In genomic region chr1:172014771-172015170, GRCm38 (mm10) we compare ENCODE assay signal across 16 mouse cellular contexts. TPM values are rescaled to one million over a fixed set of nuclear protein-coding genes. Genes with fewer than 3 reads are reported as not detected.
DNase-seq lines count a peak whose midpoint lies in the region; ATAC-seq and TF ChIP-seq lines count a peak whose summit lies in the region.
"Had no signal": no experiment of that assay in that cellular context is flagged by ENCODE, and none has a peak within 500 bp of the region (broad histone marks: within the 10 kb centered on the region; RNA-seq: fewer than 3 reads in every experiment).

No protein-coding gene starts in this region.

- H3K9ac ChIP-seq in forebrain, embryonic 16.5 days (replicated peaks; ENCODE audit: low read depth, low read length): peak overlapping the region; percentile 14; the same call in 1 of the 2 replicates
- H3K9ac ChIP-seq in neural tube, embryonic 14.5 days (replicated peaks; ENCODE audit: low read depth, low read length): no peak overlapping the region; the same call in 1 of the 2 replicates
- H3K9ac ChIP-seq: heart, embryonic 12.5 days; liver, embryonic 13.5 days had no signal

- no peak for DNase-seq in layer of hippocampus, adult 2 months (ENCODE audit: low spot score in 2 of 2)
- DNase-seq in layer of hippocampus, adult 9-11 months: no peak
- DNase-seq in midbrain, embryonic 10.5 days (ENCODE audit: low spot score): no peak
- no peak for DNase-seq in heart, postnatal 36 days
- DNase-seq in layer of hippocampus, adult 9-10 months (ENCODE audit: low spot score): no peak
- DNase-seq: cerebellum, adult 8-10 months; gastrocnemius, postnatal 14 days; left cerebral cortex, postnatal 4 days; liver, embryonic 13.5 days; lung, postnatal 10 days had no signal

- intact Hi-C loops in heart, postnatal 36 days (cut with DNase I): no loop called here

- no peak overlapping the region for H3K4me3 ChIP-seq in layer of hippocampus, adult 2 months
- peak overlapping the region; percentile 7; the same call in 1 of the 2 replicates for H3K4me3 ChIP-seq in forebrain, embryonic 16.5 days (replicated peaks; ENCODE audit: low read length)
- peak overlapping the region; percentile 52 for H3K4me3 ChIP-seq in midbrain, embryonic 10.5 days
- no peak overlapping the region for H3K4me3 ChIP-seq in neural tube, embryonic 14.5 days (ENCODE audit: low read depth, low read length)
- H3K4me3 ChIP-seq: heart, embryonic 12.5 days; liver, embryonic 13.5 days had no signal

- no peaks in the 10 kb centered on the region for H3K27me3 ChIP-seq in forebrain, embryonic 16.5 days (replicated peaks; ENCODE audit: control insufficient read depth, insufficient read depth, low read length)
- H3K27me3 ChIP-seq in midbrain, embryonic 10.5 days (ENCODE audit: low read depth, poor library complexity, severe bottlenecking): no peaks in the 10 kb centered on the region
- H3K27me3 ChIP-seq in neural tube, embryonic 14.5 days (ENCODE audit: control insufficient read depth, insufficient read depth, low read length): no peaks in the 10 kb centered on the region
- H3K27me3 ChIP-seq: heart, embryonic 12.5 days; liver, embryonic 13.5 days had no signal

- no peak for ATAC-seq in forebrain, embryonic 16.5 days
- no peak for ATAC-seq in neural tube, embryonic 14.5 days (ENCODE audit: low read depth)
- no peak for ATAC-seq in inflammation-experienced regulatory T-cells, adult 6 months

- no peak for TF ChIP-seq CTCF in layer of hippocampus, adult 2 months (conservative IDR thresholded peaks at IDR 0.05)

- peak overlapping the region; percentile 28; the same call in 1 of the 2 replicates for H3K27ac ChIP-seq in layer of hippocampus, adult 2 months
- H3K27ac ChIP-seq in forebrain, embryonic 16.5 days (ENCODE audit: low read length): peak overlapping the region; percentile 46
- peak overlapping the region; percentile 95 for H3K27ac ChIP-seq in midbrain, embryonic 10.5 days (replicated peaks)
- H3K27ac ChIP-seq in neural tube, embryonic 14.5 days (ENCODE audit: low read depth, low read length): peak overlapping the region; percentile 65
- H3K27ac ChIP-seq: liver, embryonic 13.5 days had no signal

- 16% methylated on average over 9 of the region's 9 CpGs for WGBS in forebrain, embryonic 16.5 days
- 56% methylated on average over 9 of the region's 9 CpGs for WGBS in midbrain, embryonic 10.5 days
- WGBS in neural tube, embryonic 14.5 days: 21% methylated on average over 9 of the region's 9 CpGs

- peak overlapping the region; percentile 36 for H3K4me2 ChIP-seq in forebrain, embryonic 16.5 days (ENCODE audit: low read length)
- peak overlapping the region; percentile 17; the same call in 1 of the 2 replicates for H3K4me2 ChIP-seq in neural tube, embryonic 14.5 days (ENCODE audit: low read depth, low read length)
- H3K4me2 ChIP-seq: heart, embryonic 12.5 days; liver, embryonic 13.5 days had no signal

- H3K4me1 ChIP-seq in forebrain, embryonic 16.5 days (replicated peaks; ENCODE audit: control insufficient read depth, insufficient read depth, low read length): peaks cover 72% of the 10 kb centered on the region
- peaks cover 78% of the 10 kb centered on the region for H3K4me1 ChIP-seq in midbrain, embryonic 10.5 days
- peaks cover 60% of the 10 kb centered on the region for H3K4me1 ChIP-seq in neural tube, embryonic 14.5 days (ENCODE audit: control insufficient read depth, insufficient read depth, low read length)

- H3K36me3 ChIP-seq in forebrain, embryonic 16.5 days (ENCODE audit: control insufficient read depth, insufficient read depth): peaks cover 14% of the 10 kb centered on the region
- H3K36me3 ChIP-seq in midbrain, embryonic 10.5 days: peaks cover 57% of the 10 kb centered on the region
- H3K36me3 ChIP-seq in neural tube, embryonic 14.5 days (ENCODE audit: control insufficient read depth, insufficient read depth, low read length): peaks cover 18% of the 10 kb centered on the region
- H3K36me3 ChIP-seq: liver, embryonic 13.5 days had no signal

- no peaks in the 10 kb centered on the region for H3K9me3 ChIP-seq in forebrain, embryonic 16.5 days (ENCODE audit: control insufficient read depth, low read length)
- H3K9me3 ChIP-seq in midbrain, embryonic 10.5 days (replicated peaks): no peaks in the 10 kb centered on the region
- H3K9me3 ChIP-seq in neural tube, embryonic 14.5 days (ENCODE audit: control insufficient read depth, low read length): no peaks in the 10 kb centered on the region
- H3K9me3 ChIP-seq: heart, embryonic 12.5 days; liver, embryonic 13.5 days had no signal

RNA-seq across cellular contexts. Expression of gene Vangl2, which starts 13.5 kb away (rescaled TPM):
- total RNA-seq in layer of hippocampus, adult 2 months (2021): 10 to 100 TPM; 15.0 to 18.2 TPM
- polyA plus RNA-seq in forebrain, embryonic 16.5 days (2015; fragmentation: Nextera tagmentation; extraction: Ambion mirVana): 40.5 and 42.7 TPM in 2 replicates
- 49.1 and 55.4 TPM in 2 replicates for polyA plus RNA-seq in midbrain, embryonic 10.5 days (2016; fragmentation: Nextera tagmentation; extraction: Ambion mirVana)
- polyA plus RNA-seq in neural tube, embryonic 14.5 days (2014; fragmentation: Nextera tagmentation; extraction: Ambion mirVana): 50.9 and 52.2 TPM in 2 replicates
- under 1 TPM; 0.57 to 0.66 (median 0.64) TPM for polyA plus RNA-seq in inflammation-experienced regulatory T-cells, adult 6 months (2017; shearing (Covaris generic))
- total RNA-seq in heart, postnatal 36 days (2021): 1 to 10 TPM; 2.3 to 3.1 TPM

RNA-seq across cellular contexts. Expression of gene Nhlh1, which starts 42.6 kb away (rescaled TPM):
- total RNA-seq in layer of hippocampus, adult 2 months (2021): 1 to 10 TPM in 1 of 2 experiments, under 1 TPM in 1; 0.79 to 1.2 TPM
- polyA plus RNA-seq in forebrain, embryonic 16.5 days (2015; fragmentation: Nextera tagmentation; extraction: Ambion mirVana): 2.0 TPM in 2 replicates
- polyA plus RNA-seq in midbrain, embryonic 10.5 days (2016; fragmentation: Nextera tagmentation; extraction: Ambion mirVana): 5.5 and 6.9 TPM in 2 replicates
- polyA plus RNA-seq in neural tube, embryonic 14.5 days (2014; fragmentation: Nextera tagmentation; extraction: Ambion mirVana): 3.3 and 3.6 TPM in 2 replicates
- not detected for polyA plus RNA-seq in inflammation-experienced regulatory T-cells, adult 6 months (2017; shearing (Covaris generic))
- not detected for total RNA-seq in heart, postnatal 36 days (2021)
- total RNA-seq: gastrocnemius, postnatal 14 days; megakaryocyte-erythroid progenitor cell, adult 5-6 weeks had no signal
- polyA plus RNA-seq: heart, embryonic 12.5 days; kidney, embryonic 14.5 days; liver, embryonic 13.5 days had no signal

Comparison
In these comparisons a context has a peak if more than half of its experiments do, and no peak if none do; other contexts are left out.
1. H3K27ac ChIP-seq: peak in every context shown above with its lines; median percentile 95 in midbrain, embryonic 10.5 days; 65 in neural tube, embryonic 14.5 days; 46 in forebrain, embryonic 16.5 days; 28 in layer of hippocampus, adult 2 months.
2. H3K4me3 ChIP-seq: peak in forebrain, embryonic 16.5 days (single experiment) and midbrain, embryonic 10.5 days (single experiment); none in layer of hippocampus, adult 2 months (single experiment) and neural tube, embryonic 14.5 days (single experiment).
3. RNA of gene Vangl2, which starts 13.5 kb away (polyA plus RNA-seq): 50.9 to 52.2 TPM in neural tube, embryonic 14.5 days, 49.1 to 55.4 TPM in midbrain, embryonic 10.5 days and 40.5 to 42.7 TPM in forebrain, embryonic 16.5 days; 0.57 to 0.66 TPM in inflammation-experienced regulatory T-cells, adult 6 months; every median in the first group is over 10 times any median in the second.